Mouse (Mus musculus): ENCODE results near the gene 9930111J21Rik1. TPM values are rescaled to one million over a fixed set of nuclear protein-coding genes. Genes with fewer than 3 reads are reported as not detected.
"Not testable (repeated sequence)": the region's sequence is repeated elsewhere in the genome, so short reads cannot be mapped to it uniquely, and the experiment has no call there.

9930111J21Rik1 gene
- polyA plus RNA-seq, 1 experiment from 2014 or later: 0.53 TPM

DNA sequence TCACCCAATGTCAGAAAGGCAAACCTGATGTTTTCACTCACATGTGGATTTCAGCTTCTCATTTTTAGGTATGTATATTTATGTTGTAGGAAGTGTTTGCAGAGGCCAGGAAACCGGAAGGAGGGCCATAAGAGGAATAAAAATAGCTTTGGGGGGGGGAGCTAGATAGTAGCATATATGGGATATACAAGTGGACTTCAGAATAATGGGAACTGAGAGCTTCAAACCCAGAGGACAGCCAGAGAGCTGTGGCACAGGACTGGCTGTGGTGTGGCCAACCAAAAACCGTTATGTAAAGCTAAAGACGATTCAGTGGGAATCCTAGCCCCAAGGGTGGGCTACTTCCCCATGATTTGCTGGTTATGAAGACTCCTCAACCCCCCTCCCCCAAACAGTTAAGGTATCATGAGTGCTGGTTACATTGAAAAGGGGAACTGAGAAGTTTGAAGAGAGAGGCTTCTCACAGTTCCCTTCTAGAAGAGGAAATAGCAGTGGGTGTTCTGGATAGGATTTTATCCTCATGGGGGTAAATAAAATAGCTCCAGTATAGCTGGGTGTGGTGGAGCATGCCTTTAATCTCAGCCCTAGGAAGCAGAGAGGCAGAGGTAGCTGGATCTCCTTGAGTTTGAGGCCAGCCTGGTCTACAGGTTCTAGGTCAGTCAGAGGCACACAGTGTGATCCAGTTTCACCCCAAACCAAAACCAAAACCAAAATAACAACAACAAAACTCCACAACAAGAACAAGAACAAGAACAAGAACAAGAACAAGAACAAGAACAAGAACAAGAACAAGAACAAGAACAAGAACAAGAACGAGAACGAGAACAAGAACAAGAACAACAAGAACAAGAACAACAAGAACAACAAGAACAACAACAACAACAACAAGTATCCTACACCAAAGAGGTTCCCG is 78.3 kb downstream of the 9930111J21Rik1 start:
- WGBS: 80% methylated on average over 6 of the region's 6 CpGs
- not testable (repeated sequence) for ATAC-seq (ENCODE audit: low FRiP score, low TSS enrichment); H3K9ac ChIP-seq (ENCODE audit: low read depth, low read length)

DNA sequence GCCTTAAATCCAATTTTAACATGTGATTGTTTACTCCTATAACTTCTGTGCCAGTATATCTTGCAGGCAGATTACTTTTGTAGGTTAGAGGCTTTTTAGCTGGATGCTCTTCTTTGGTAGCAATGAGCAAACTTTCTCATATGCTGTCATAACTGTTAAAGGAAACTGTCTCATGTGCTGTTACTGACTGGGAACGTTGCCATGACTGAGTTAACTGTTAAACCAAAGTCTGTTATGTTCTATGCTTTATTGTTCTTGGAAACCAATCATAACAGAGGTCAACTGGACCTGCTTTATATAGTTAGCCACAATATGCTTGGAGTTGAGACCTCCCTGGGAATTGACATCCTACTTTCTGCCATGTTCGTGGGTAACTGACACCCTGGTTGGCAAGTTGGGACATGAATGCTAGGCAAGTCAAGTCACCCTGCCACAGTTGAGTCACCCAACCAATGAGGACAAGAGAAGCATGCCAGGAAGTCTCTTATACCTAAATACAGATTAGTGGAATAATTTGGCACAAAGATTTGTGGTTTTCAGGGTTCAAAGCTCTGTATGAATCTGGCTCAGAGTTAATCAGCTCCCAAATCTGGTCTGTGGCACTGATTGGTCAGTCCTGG is 80.3 kb downstream of the 9930111J21Rik1 start:
- ATAC-seq (ENCODE audit: low FRiP score, low TSS enrichment): no peak
- Histone ChIP-seq H3K4me1 (ENCODE audit: control insufficient read depth, insufficient read depth, low read length) (no peaks in the 10 kb centered on the region), H3K27ac (ENCODE audit: low read depth, low read length) (no peak overlapping the region), H3K36me3 (ENCODE audit: control insufficient read depth, insufficient read depth, low read length) (no peaks in the 10 kb centered on the region), H3K4me2 (replicated peaks; ENCODE audit: low read depth, low read length) (no peak overlapping the region), H3K9ac (ENCODE audit: low read depth, low read length) (no peak overlapping the region), H3K9me3 (ENCODE audit: control insufficient read depth, low read length) (no peaks in the 10 kb centered on the region), H3K4me3 (ENCODE audit: low read length) (no peak overlapping the region), H3K27me3 (ENCODE audit: control insufficient read depth, insufficient read depth, low read length) (no peaks in the 10 kb centered on the region)
- 67% methylated on average over 2 of the region's 2 CpGs for WGBS

More for the DNA sequence above, 78.3 kb downstream of the 9930111J21Rik1 start:
- H3K27me3 ChIP-seq (ENCODE audit: control insufficient read depth, insufficient read depth, low read length); H3K27ac ChIP-seq (ENCODE audit: low read depth, low read length); H3K9me3 ChIP-seq (ENCODE audit: control insufficient read depth, low read length); H3K4me1 ChIP-seq (ENCODE audit: control insufficient read depth, insufficient read depth, low read length); H3K36me3 ChIP-seq (ENCODE audit: control insufficient read depth, insufficient read depth, low read length); H3K4me3 ChIP-seq (ENCODE audit: low read length); H3K4me2 ChIP-seq (replicated peaks; ENCODE audit: low read depth, low read length): not testable (repeated sequence)

Other genes starting within 250 kb of the 9930111J21Rik1 start
- 994 and 1,198 TPM in 2 replicates for gene Rack1, start 179.1 kb downstream of the 9930111J21Rik1 start, polyA plus RNA-seq (2014; fragmentation: Nextera tagmentation; extraction: Ambion mirVana)
- 5.8 and 6.1 TPM in 2 replicates for gene Trim41, start 162.0 kb downstream of the 9930111J21Rik1 start, polyA plus RNA-seq (2014; fragmentation: Nextera tagmentation; extraction: Ambion mirVana)
- gene Trim7, start 153.3 kb downstream of the 9930111J21Rik1 start, polyA plus RNA-seq (2014; fragmentation: Nextera tagmentation; extraction: Ambion mirVana): 1.3 and 2.9 TPM in 2 replicates
- gene Gm12184, start 152.7 kb downstream of the 9930111J21Rik1 start, polyA plus RNA-seq (2014; fragmentation: Nextera tagmentation; extraction: Ambion mirVana): 5.6 and 7.6 TPM in 2 replicates
- gene Irgm1, start 107.7 kb downstream of the 9930111J21Rik1 start, polyA plus RNA-seq (2014; fragmentation: Nextera tagmentation; extraction: Ambion mirVana): 11.7 and 13.2 TPM in 2 replicates
- 0.15 and 0.23 TPM in 2 replicates for gene Gm5431, start 77.2 kb downstream of the 9930111J21Rik1 start, polyA plus RNA-seq (2014; fragmentation: Nextera tagmentation; extraction: Ambion mirVana)
- 1.9 and 2.5 TPM in 2 replicates for gene Psme2b, start 33.2 kb downstream of the 9930111J21Rik1 start, polyA plus RNA-seq (2014; fragmentation: Nextera tagmentation; extraction: Ambion mirVana)
- gene Olfr56, start 509 bp downstream of the 9930111J21Rik1 start, polyA plus RNA-seq (2014; fragmentation: Nextera tagmentation; extraction: Ambion mirVana): not detected in 2 replicates
- not detected in 2 replicates for gene Gm12185, start 12.8 kb upstream of the 9930111J21Rik1 start, polyA plus RNA-seq (2014; fragmentation: Nextera tagmentation; extraction: Ambion mirVana)
- 0.15 TPM in 1 of 2 replicates, not detected in the other for gene Tgtp1, start 14.8 kb upstream of the 9930111J21Rik1 start, polyA plus RNA-seq (2014; fragmentation: Nextera tagmentation; extraction: Ambion mirVana)
- gene 9930111J21Rik2, start 71.8 kb upstream of the 9930111J21Rik1 start, polyA plus RNA-seq (2014; fragmentation: Nextera tagmentation; extraction: Ambion mirVana): 0.29 and 0.39 TPM in 2 replicates
- gene Tgtp2, start 84.8 kb upstream of the 9930111J21Rik1 start, polyA plus RNA-seq (2014; fragmentation: Nextera tagmentation; extraction: Ambion mirVana): 0.20 TPM in 1 of 2 replicates, not detected in the other
- gene Ifi47, start 97.2 kb upstream of the 9930111J21Rik1 start, polyA plus RNA-seq (2014; fragmentation: Nextera tagmentation; extraction: Ambion mirVana): 1.7 and 2.0 TPM in 2 replicates
- gene Olfr1396, start 135.5 kb upstream of the 9930111J21Rik1 start, polyA plus RNA-seq (2014; fragmentation: Nextera tagmentation; extraction: Ambion mirVana): not detected in 2 replicates
- not detected in 2 replicates for gene Olfr1395, start 162.9 kb upstream of the 9930111J21Rik1 start, polyA plus RNA-seq (2014; fragmentation: Nextera tagmentation; extraction: Ambion mirVana)
- not detected in 2 replicates for gene Olfr1394, start 175.0 kb upstream of the 9930111J21Rik1 start, polyA plus RNA-seq (2014; fragmentation: Nextera tagmentation; extraction: Ambion mirVana)
- 1.6 and 3.1 TPM in 2 replicates for gene Btnl9, start 207.8 kb upstream of the 9930111J21Rik1 start, polyA plus RNA-seq (2014; fragmentation: Nextera tagmentation; extraction: Ambion mirVana)
- gene Zfp62, start 223.9 kb upstream of the 9930111J21Rik1 start, polyA plus RNA-seq (2014; fragmentation: Nextera tagmentation; extraction: Ambion mirVana): 27.6 and 51.1 TPM in 2 replicates

Data from kidney, embryonic 14.5 days (tissue).